Mouse (Mus musculus) ES-Bruce4 (cell line): ENCODE measurements around the gene Rnf121. TPM values are rescaled to one million over a fixed set of nuclear protein-coding genes. Genes with fewer than 3 reads are reported as not detected.
"Not testable (repeated sequence)": the region's sequence is repeated elsewhere in the genome, so short reads cannot be mapped to it uniquely, and the experiment has no call there.

Experiments used
- H3K27ac ChIP-seq: 2 replicates; pipeline ENCODE4 v1.5.1; 2012; ENCODE audit warnings: low read length, inconsistent platforms; ENCODE audit not compliant: insufficient read depth
- H3K27me3 ChIP-seq: 2 replicates; pipeline ENCODE4 v1.6.1; 2012; ENCODE audit warnings: mild to moderate bottlenecking, low read length, inconsistent platforms; ENCODE audit not compliant: control insufficient read depth, poor library complexity, insufficient read depth, severe bottlenecking
- H3K36me3 ChIP-seq: 2 replicates; pipeline ENCODE4 v1.6.1; 2012; ENCODE audit warnings: inconsistent platforms, mild to moderate bottlenecking, low read length, moderate library complexity; ENCODE audit not compliant: control insufficient read depth, poor library complexity, insufficient read depth, severe bottlenecking
- H3K4me1 ChIP-seq: one replicate; pipeline ENCODE4 v1.8.1; 2011; ENCODE audit warnings: low read length; ENCODE audit not compliant: control insufficient read depth, insufficient read depth
- H3K4me3 ChIP-seq: 2 replicates; pipeline ENCODE4 v1.5.1; 2011; ENCODE audit warnings: low read depth, mild to moderate bottlenecking, low read length
- H3K9ac ChIP-seq: 2 replicates; pipeline ENCODE4 v1.6.1; 2012; ENCODE audit warnings: low read depth, mild to moderate bottlenecking, inconsistent platforms; ENCODE audit not compliant: poor library complexity, severe bottlenecking
- H3K9me3 ChIP-seq: replicated peaks from 2 replicates; pipeline ENCODE4 v1.6.1; 2012; ENCODE audit warnings: mild to moderate bottlenecking, low read length, inconsistent platforms; ENCODE audit not compliant: control insufficient read depth, poor library complexity, insufficient read depth, severe bottlenecking
- CTCF ChIP-seq: IDR thresholded peaks from one replicate; pipeline ENCODE4 v1.8.1; 2011; ENCODE audit warnings: low read depth, low read length
- EP300 ChIP-seq: IDR thresholded peaks from 2 replicates; pipeline ENCODE4 v1.6.1; 2011; ENCODE audit warnings: low read depth, low read length; ENCODE audit not compliant: insufficient read depth
- POLR2A ChIP-seq: IDR thresholded peaks from one replicate; pipeline ENCODE4 v1.8.1; 2011; ENCODE audit warnings: low read length; ENCODE audit not compliant: insufficient read depth
- polyA plus RNA-seq: library from polyadenylated mRNA; stranded (reverse); fragments of >200 nt; gene quantifications from 2 replicates; pipeline ENCODE4 v1.2.4, GENCODE M21; 2011; ENCODE audit warnings: low read depth; ENCODE audit not compliant: missing spikeins, insufficient read depth, insufficient read length

Gene Rnf121
- polyA plus RNA-seq, 1 experiment, result 27.1 TPM

DNA sequence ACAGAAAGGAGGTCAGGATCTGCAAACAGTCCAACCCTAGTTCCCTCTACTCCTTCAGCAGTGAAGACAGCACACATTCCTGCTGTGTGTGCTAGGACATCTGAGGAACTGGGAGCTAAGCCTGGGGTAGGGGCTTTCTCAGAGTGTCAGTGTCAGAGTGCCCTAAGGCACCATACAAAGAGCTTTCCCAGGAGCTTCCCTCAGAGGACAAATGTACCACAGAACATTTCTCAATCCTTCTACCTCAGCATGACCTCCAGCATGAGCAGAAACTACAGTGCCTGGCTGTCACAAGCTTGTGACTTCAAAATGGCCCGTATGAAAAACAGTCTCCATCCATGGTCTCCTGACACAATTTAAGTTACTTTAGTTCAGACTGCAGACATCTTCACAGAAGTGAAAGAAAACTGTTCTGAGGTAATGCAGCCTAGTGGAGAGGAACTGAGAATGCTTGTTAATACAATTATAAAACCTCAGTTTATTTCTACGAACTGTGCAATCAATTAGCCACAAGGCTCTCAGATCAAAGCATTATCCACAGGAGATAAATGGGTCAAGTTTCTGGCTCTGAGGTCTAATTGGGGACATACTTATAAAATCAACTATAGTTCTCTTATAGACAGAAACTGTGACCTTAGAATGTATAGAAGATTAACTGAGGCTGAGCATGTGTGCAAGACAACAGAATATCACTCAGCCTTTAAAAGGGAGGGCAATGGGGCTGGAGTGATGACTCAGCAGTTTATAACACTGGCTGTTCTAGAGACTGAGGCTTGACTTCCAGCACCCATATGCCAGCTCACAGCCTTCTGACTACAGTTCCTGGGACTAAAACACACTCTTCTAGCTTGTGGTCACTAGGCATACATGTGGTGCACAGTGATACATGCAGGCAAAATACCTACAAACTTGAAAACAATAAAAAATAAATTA is 39.8 kb downstream of the Rnf121 start:
- Histone ChIP-seq H3K9ac (no peak overlapping the region), H3K4me1 (no peaks in the 10 kb centered on the region), H3K9me3 (no peaks in the 10 kb centered on the region), H3K27me3 (no peaks in the 10 kb centered on the region), H3K27ac (no peak overlapping the region), H3K4me3 (no peak overlapping the region), H3K36me3 (peaks cover 18% of the 10 kb centered on the region)
- TF ChIP-seq EP300 (no peak), CTCF (no peak), POLR2A (no peak)

DNA sequence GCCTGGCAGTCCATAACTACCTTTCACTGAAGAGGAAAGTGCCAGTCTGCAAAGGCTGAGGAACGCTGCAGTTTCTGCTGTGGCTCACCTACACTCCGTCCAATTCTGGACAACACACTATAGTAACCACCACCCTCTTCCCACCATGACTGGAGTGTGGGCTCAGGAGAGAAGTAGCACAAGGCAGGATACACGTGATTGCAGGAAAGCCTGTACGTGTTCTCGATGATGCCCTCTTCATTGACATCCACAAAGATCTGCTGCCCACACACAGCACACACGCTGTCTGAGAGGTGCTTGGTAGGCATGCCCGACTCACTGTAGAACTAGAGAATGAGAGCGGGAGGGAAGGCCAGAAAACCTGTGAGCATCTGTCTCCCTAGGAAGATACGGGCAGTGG is 41.4 kb downstream of the Rnf121 start:
- TF ChIP-seq POLR2A, result no peak
- no peak for TF ChIP-seq CTCF
- TF ChIP-seq EP300, result no peak
- H3K4me1 ChIP-seq, result no peaks in the 10 kb centered on the region
- H3K36me3 ChIP-seq, result peaks cover 20% of the 10 kb centered on the region; the same call in 1 of the 2 replicates
- H3K27ac ChIP-seq, result no peak overlapping the region
- H3K4me3 ChIP-seq, result no peak overlapping the region
- no peak overlapping the region for H3K9ac ChIP-seq
- H3K9me3 ChIP-seq, result no peaks in the 10 kb centered on the region
- H3K27me3 ChIP-seq, result no peaks in the 10 kb centered on the region

DNA sequence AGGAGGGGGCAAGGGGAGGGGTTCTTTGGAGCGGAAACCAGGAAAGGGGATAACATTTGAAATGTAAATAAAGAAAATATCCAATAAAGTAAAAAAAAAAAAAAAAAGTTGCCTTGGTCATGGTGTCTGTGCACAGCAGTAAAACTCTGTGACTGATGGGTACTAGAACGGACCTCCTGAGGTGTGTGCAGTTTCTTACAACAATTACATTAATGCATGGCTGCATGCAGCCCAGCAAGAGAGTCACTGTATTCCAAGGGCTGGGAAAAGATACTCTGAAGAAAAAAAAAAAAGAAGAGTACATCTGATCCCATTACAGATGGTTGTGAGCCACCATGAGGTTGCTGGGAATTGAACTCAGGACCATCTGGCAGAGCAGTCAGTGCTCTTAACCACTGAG is 44.3 kb downstream of the Rnf121 start:
- H3K36me3 ChIP-seq, result peaks cover 12% of the 10 kb centered on the region
- not testable (repeated sequence) for H3K9me3 ChIP-seq, H3K27ac ChIP-seq, H3K9ac ChIP-seq, H3K4me3 ChIP-seq, H3K4me1 ChIP-seq, H3K27me3 ChIP-seq

DNA sequence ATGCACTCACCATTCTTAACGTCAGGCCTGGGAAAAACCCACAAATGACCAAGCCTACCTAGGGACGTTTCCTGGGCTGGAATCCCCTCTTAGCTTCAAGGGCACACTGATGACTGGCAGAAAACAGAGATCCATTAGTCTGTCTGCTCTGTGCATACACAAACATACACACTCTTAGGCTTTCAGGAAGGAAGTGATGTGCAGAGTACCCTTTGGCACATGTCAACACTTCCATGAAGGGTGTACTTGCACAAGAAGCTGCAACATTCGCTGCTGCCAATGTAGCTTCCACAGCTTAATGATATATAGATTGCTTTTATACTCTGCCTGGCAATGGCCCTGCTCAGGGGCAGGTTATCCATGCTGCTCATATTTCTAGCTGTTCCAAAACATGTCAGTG is 45.9 kb downstream of the Rnf121 start:
- H3K4me1 ChIP-seq, result no peaks in the 10 kb centered on the region
- H3K9ac ChIP-seq, result no peak overlapping the region
- no peak overlapping the region for H3K27ac ChIP-seq
- no peaks in the 10 kb centered on the region for H3K27me3 ChIP-seq
- TF ChIP-seq EP300, result no peak
- no peak for TF ChIP-seq POLR2A
- no peak for TF ChIP-seq CTCF
- no peaks in the 10 kb centered on the region for H3K9me3 ChIP-seq
- peaks cover 19% of the 10 kb centered on the region for H3K36me3 ChIP-seq
- H3K4me3 ChIP-seq, result no peak overlapping the region

DNA sequence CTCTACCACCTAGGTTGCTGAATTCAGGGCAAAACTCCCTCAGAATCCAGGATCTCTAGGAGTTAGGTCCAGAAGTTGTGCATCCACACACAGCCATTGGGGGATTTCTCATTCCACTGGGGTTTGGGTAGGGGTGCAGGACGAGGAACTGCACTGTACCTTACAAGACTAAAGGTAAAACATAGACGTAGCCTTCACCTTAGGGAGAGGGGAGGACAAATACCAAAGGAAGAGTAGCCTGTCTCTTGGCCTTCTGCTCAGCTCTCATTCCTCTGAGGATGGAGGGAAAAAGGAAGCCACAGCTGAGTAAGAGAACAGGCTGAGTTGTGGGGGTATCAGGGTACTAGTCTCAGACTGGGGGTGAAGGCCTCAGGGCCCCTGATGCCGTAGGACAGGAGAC is 46.7 kb downstream of the Rnf121 start, which contains the start of gene Il18bp:
Gene Il18bp (minus strand): TSS at position 101 of the 400 bp plus-strand sequence.
- Histone ChIP-seq H3K27ac (no peak within 1 kb of the TSS), H3K36me3 (peaks cover 25% of the 10 kb centered on the region), H3K4me3 (no peak within 1 kb of the TSS), H3K4me1 (no peaks in the 10 kb centered on the region), H3K9me3 (no peaks in the 10 kb centered on the region), H3K27me3 (no peaks in the 10 kb centered on the region), H3K9ac (no peak within 1 kb of the TSS)
- no peak for TF ChIP-seq POLR2A

DNA sequence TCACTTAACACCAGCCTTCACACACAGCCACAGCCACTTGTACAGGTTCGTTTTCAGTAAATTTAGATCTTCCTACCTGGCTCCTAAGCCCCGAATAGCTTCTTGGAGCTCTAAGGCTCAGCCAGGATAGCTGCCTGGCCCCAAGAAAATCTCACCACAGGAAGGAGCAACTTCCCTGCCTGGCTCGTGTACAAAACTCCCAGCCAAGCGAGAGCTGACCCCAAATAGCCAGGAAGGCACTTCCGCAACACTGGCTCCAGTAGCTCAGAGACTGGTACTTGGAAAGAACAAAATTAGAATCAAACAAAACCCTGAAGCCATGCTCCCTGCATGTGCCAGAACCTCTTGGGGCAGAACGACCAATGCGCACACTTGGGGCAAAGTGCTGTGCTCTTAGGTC is 47.2 kb downstream of the Rnf121 start:
- Histone ChIP-seq H3K27me3 (no peaks in the 10 kb centered on the region), H3K27ac (no peak overlapping the region), H3K4me1 (no peaks in the 10 kb centered on the region), H3K9me3 (no peaks in the 10 kb centered on the region), H3K9ac (no peak overlapping the region), H3K4me3 (no peak overlapping the region), H3K36me3 (peaks cover 31% of the 10 kb centered on the region)
- TF ChIP-seq POLR2A, result no peak
- no peak for TF ChIP-seq EP300
- TF ChIP-seq CTCF, result no peak
